Mouse (Mus musculus) heart, embryonic 12.5 days (tissue): ENCODE measurements around the gene Spon2. TPM values are rescaled to one million over a fixed set of nuclear protein-coding genes. Genes with fewer than 3 reads are reported as not detected.

Experiments used
- ATAC-seq: fragments of 200-750 bp; cut with Nextera tagmentation; 2 replicates; pipeline ENCODE4 v1.8.0; 2017; ENCODE audit warnings: moderate TSS enrichment, moderate library complexity; ENCODE audit not compliant: insufficient number of reproducible peaks, low FRiP score
- H3K27ac ChIP-seq: fragments of 300-500 bp; sonication (generic); 2 replicates; pipeline ENCODE4 v1.5.1; 2016; ENCODE audit warnings: mild to moderate bottlenecking, moderate library complexity; ENCODE audit not compliant: poor library complexity, severe bottlenecking
- H3K27me3 ChIP-seq: fragments of 300-500 bp; sonication (generic); replicated peaks from 2 replicates; pipeline ENCODE4 v1.6.1; 2016; ENCODE audit warnings: mild to moderate bottlenecking, moderate library complexity
- H3K36me3 ChIP-seq: fragments of 300-500 bp; sonication (generic); 2 replicates; pipeline ENCODE4 v1.6.1; 2016; ENCODE audit warnings: mild to moderate bottlenecking, moderate library complexity
- H3K4me1 ChIP-seq: fragments of 300-500 bp; sonication (generic); replicated peaks from 2 replicates; pipeline ENCODE4 v1.6.1; 2016; ENCODE audit warnings: mild to moderate bottlenecking
- H3K4me2 ChIP-seq: fragments of 300-500 bp; sonication (generic); 2 replicates; pipeline ENCODE4 v1.6.1; 2016; ENCODE audit warnings: mild to moderate bottlenecking, moderate library complexity
- H3K4me3 ChIP-seq: fragments of 300-500 bp; sonication (generic); 2 replicates; pipeline ENCODE4 v1.5.1; 2016; ENCODE audit warnings: mild to moderate bottlenecking
- H3K9ac ChIP-seq: fragments of 300-500 bp; sonication (generic); 2 replicates; pipeline ENCODE4 v1.6.1; 2016; ENCODE audit warnings: mild to moderate bottlenecking, moderate library complexity
- H3K9me3 ChIP-seq: fragments of 300-500 bp; sonication (generic); replicated peaks from 2 replicates; pipeline ENCODE4 v1.6.1; 2016; ENCODE audit warnings: mild to moderate bottlenecking, moderate library complexity
- WGBS: fragments of 180-500 bp; shearing (Covaris S2); methylation state at CpG from one replicate; pipeline ENCODE4 v1.1.7; 2016; 5-methylcytosine and 5-hydroxymethylcytosine counted together
- polyA plus RNA-seq: library from polyadenylated mRNA; unstranded; fragments of >200 nt; fragmentation: Nextera tagmentation; extraction: Ambion mirVana; gene quantifications from 2 replicates; pipeline ENCODE4 v1.2.1, GENCODE M21; 2016

The Spon2 gene
- 75.6 and 76.5 TPM in 2 replicates for polyA plus RNA-seq

- Histone ChIP-seq H3K27me3 (no peaks in the 10 kb centered on the region), H3K36me3 (peaks cover 11% of the 10 kb centered on the region; the same call in 1 of the 2 replicates), H3K9ac (peak within 1 kb of the TSS; percentile 41), H3K4me2 (peak within 1 kb of the TSS; percentile 51), H3K27ac (peak within 1 kb of the TSS; percentile 84), H3K4me1 (peaks cover 86% of the 10 kb centered on the region), H3K4me3 (peak within 1 kb of the TSS; percentile 23), H3K9me3 (no peaks in the 10 kb centered on the region)
- ATAC-seq: peak; percentile 51
- WGBS: 14% methylated on average over 5 of the region's 5 CpGs
Observed at GRCm38 (mm10) chr5:33218081-33218480, at the start of gene Spon2. Spon2 (minus strand) TSS chr5:33218455.

- H3K9me3 ChIP-seq: no peaks in the 10 kb centered on the region; the same call in 1 of the 2 replicates
- WGBS: 87% methylated on average over 5 of the region's 5 CpGs
- H3K4me2 ChIP-seq: no peak overlapping the region
- H3K27ac ChIP-seq: no peak overlapping the region
- no peak for ATAC-seq
- no peak overlapping the region for H3K4me3 ChIP-seq
- H3K4me1 ChIP-seq: no peaks in the 10 kb centered on the region
- H3K36me3 ChIP-seq: peaks cover 100% of the 10 kb centered on the region
- no peak overlapping the region for H3K9ac ChIP-seq
- H3K27me3 ChIP-seq: no peaks in the 10 kb centered on the region
Observed at GRCm38 (mm10) chr5:33254416-33254815, 36.2 kb upstream of the Spon2 start.

DNA sequence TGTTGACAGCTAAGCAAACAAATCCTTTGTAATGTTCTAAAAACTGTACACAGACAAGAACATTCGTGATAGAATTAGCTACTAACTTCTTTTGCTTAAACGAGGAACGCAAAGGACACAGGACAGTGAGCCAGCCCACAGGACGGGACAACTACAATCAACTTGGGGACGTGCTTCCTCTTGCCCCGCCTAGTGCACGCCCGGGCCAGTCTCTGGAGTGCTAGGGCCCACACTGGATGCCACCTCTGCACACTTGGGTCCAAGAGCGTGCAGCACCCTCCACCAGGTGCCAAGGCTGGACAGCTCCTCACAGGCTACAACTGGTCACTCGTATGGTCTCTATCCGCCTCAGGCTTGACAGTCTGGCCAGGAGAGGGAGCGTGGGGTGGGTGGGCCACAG, 29.9 kb upstream of the Spon2 start:
- 91% methylated on average over 12 of the region's 12 CpGs for WGBS
- Histone ChIP-seq H3K27me3 (no peaks in the 10 kb centered on the region), H3K4me3 (no peak overlapping the region), H3K36me3 (peaks cover 90% of the 10 kb centered on the region), H3K9ac (no peak overlapping the region), H3K4me1 (0 out of 2 replicates have a peak, but pooled peaks cover 6% of the 10 kb centered on the region), H3K4me2 (no peak overlapping the region), H3K9me3 (no peaks in the 10 kb centered on the region), H3K27ac (no peak overlapping the region)
- ATAC-seq: no peak

DNA sequence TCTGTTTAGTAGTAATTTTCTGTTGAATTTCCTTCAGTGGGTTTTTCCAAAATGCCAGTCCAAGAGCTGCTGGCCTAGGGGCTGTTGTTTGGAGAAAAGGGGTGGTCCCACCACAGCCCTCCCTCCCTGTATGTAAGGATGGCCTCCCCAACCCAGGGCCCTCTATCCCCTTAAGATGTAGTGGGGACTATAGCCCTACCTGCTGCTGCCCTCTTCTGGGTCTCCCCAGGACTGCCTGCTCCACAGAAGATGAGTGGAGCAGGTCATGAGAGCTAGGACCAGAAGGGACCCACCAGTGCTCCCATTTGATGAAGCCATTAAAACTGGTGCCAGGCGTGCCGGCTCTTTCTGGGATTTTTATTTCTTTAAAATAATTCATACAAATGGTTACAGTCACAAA, 29.1 kb upstream of the Spon2 start:
- no peak overlapping the region for H3K4me3 ChIP-seq
- H3K9me3 ChIP-seq: no peaks in the 10 kb centered on the region
- ATAC-seq: no peak
- no peaks in the 10 kb centered on the region for H3K27me3 ChIP-seq
- no peak overlapping the region for H3K9ac ChIP-seq
- 0 out of 2 replicates have a peak, but pooled peaks cover 6% of the 10 kb centered on the region for H3K4me1 ChIP-seq
- 85% methylated on average over 2 of the region's 2 CpGs for WGBS
- H3K4me2 ChIP-seq: no peak overlapping the region
- peaks cover 90% of the 10 kb centered on the region for H3K36me3 ChIP-seq
- no peak overlapping the region for H3K27ac ChIP-seq

DNA sequence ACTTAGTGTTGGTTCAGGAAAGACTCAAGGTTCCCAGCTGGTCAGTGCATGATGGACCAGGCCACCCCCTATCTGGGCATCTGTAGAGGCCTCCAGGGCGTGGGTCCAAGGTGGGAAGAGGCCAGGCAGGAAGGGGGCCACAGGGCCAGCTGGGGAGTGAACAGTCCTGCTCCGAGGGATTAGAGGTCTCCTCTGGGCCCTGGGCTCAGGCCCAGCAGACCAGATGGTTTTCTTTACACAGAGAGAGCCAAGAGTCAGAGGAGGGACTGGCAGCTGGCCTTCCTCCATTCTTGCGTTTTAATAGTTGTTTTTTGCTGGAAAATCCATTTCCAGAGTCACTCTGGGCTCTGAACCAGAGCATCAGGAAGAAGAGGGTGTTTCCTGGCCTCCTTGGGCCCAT, 27.4 kb upstream of the Spon2 start:
- Histone ChIP-seq H3K9ac (no peak overlapping the region), H3K4me2 (no peak overlapping the region), H3K27ac (peak overlapping the region; percentile 34; the same call in 1 of the 2 replicates), H3K9me3 (no peaks in the 10 kb centered on the region), H3K4me3 (no peak overlapping the region), H3K36me3 (peaks cover 85% of the 10 kb centered on the region), H3K4me1 (peaks cover 7% of the 10 kb centered on the region), H3K27me3 (no peaks in the 10 kb centered on the region)
- WGBS: 74% methylated on average over 3 of the region's 3 CpGs
- 0 out of 2 replicates have a peak, but pooled peaks have one; percentile 47 for ATAC-seq

GRCm38 (mm10) chr5:33244377-33244920, 26.2 kb upstream of the Spon2 start:
- Histone ChIP-seq H3K4me1 (peaks cover 20% of the 10 kb centered on the region), H3K4me3 (no peak overlapping the region), H3K27me3 (no peaks in the 10 kb centered on the region), H3K9ac (no peak overlapping the region), H3K4me2 (no peak overlapping the region), H3K36me3 (peaks cover 73% of the 10 kb centered on the region), H3K27ac (no peak overlapping the region), H3K9me3 (no peaks in the 10 kb centered on the region)
- no peak for ATAC-seq
- 59% methylated on average over 5 of the region's 5 CpGs for WGBS

DNA sequence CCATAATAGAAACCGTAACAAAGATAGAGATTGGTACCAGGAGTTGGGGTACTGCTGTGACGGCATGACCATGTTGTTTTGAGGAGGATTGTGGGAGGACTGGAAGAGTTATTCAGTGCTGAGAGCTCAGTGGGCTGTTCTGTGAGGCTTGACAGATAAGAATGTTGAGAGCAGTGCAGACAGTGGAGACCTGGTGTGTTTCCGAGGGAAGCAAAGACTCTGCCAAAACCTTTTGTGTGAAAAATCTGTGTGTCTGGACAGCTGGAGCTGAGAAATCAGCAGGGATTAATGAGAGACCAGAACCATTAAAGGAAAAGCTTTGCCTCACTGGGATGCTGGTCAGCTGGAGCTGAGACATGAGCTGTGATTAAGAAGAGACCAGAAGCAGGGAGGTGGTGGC, 21.7 kb upstream of the Spon2 start:
- Histone ChIP-seq H3K4me1 (peaks cover 55% of the 10 kb centered on the region), H3K36me3 (peaks cover 32% of the 10 kb centered on the region), H3K4me3 (no peak overlapping the region), H3K9ac (no peak overlapping the region; the same call in 1 of the 2 replicates), H3K27me3 (no peaks in the 10 kb centered on the region), H3K9me3 (no peaks in the 10 kb centered on the region), H3K27ac (peak overlapping the region; percentile 64), H3K4me2 (no peak overlapping the region)
- WGBS: 29% methylated on average over 3 of the region's 3 CpGs
- ATAC-seq: no peak

GRCm38 (mm10) chr5:33239111-33239714, 21.0 kb upstream of the Spon2 start:
- Histone ChIP-seq H3K36me3 (peaks cover 29% of the 10 kb centered on the region), H3K27me3 (no peaks in the 10 kb centered on the region), H3K4me3 (no peak overlapping the region), H3K4me2 (no peak overlapping the region), H3K4me1 (peaks cover 62% of the 10 kb centered on the region), H3K27ac (peak overlapping the region; percentile 64), H3K9me3 (no peaks in the 10 kb centered on the region), H3K9ac (no peak overlapping the region)
- no peak for ATAC-seq
- WGBS: 68% methylated on average over 3 of the region's 3 CpGs

DNA sequence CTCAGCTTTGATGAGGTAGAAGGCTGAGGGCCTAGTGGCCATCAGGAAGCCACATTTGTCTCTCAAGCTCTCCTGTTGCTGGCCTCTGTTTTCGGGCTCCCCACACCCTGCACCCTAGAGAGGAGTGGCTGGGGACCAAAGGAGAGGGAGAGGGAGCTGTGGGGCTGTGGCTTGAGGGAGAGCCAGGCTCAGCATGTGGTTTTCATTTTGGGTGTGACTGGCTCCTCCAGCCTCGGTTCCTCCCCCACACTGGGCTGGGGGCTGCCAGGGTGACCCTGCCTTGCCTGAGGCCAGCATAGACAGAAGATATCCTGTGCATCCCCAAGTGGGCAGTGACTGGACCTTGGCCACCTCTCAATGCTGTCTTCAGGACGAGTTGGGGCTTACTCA, 20.0 kb upstream of the Spon2 start:
- Histone ChIP-seq H3K4me3 (no peak overlapping the region), H3K4me2 (no peak overlapping the region), H3K36me3 (peaks cover 21% of the 10 kb centered on the region), H3K9ac (no peak overlapping the region), H3K27me3 (no peaks in the 10 kb centered on the region), H3K9me3 (no peaks in the 10 kb centered on the region), H3K4me1 (peaks cover 72% of the 10 kb centered on the region), H3K27ac (no peak overlapping the region)
- WGBS: 71% methylated on average over 3 of the region's 3 CpGs
- no peak for ATAC-seq

DNA sequence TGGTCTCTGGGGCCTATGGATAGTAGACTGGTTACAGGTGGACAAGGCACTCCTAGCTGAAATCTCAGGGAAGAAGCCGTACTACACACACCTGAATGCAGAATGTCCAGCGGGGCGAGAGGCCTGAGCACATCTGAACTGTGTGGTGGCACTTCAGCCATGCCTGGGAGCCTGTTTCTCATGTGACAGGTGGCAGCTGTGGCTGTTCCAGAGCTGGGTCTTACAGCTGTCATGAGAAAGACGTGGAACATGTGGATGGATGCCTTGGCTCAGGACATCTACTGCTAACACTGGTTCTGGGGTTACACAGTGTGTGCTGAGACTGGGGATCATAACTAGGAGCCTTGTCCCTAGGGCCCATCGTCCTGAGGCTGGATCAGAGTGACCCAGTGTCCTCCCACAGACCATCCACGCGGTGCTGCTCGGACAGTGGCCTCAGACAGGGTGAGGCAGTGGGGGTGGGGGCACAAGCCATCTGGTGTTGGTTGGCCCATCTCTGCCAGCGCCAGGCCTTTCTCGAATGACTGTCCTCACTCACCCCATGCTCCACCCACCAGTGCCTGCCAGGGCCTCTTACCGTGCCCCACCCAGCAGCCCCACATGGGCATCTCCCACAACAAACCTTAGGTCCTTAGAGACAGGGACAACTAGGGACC, 19.5 kb upstream of the Spon2 start:
- Histone ChIP-seq H3K4me1 (peaks cover 77% of the 10 kb centered on the region), H3K9ac (no peak overlapping the region), H3K27ac (no peak overlapping the region), H3K27me3 (no peaks in the 10 kb centered on the region), H3K9me3 (no peaks in the 10 kb centered on the region), H3K36me3 (peaks cover 16% of the 10 kb centered on the region), H3K4me2 (no peak overlapping the region), H3K4me3 (no peak overlapping the region)
- whole genome bisulfite sequencing: 80% methylated on average over 11 of the region's 11 CpGs
- no peak for ATAC-seq

GRCm38 (mm10) chr5:33234391-33235031, 16.3 kb upstream of the Spon2 start:
- H3K36me3 ChIP-seq: no peaks in the 10 kb centered on the region
- 8% methylated on average over 13 of the region's 13 CpGs for WGBS
- peak overlapping the region; percentile 11; the same call in 1 of the 2 replicates for H3K4me3 ChIP-seq
- H3K4me1 ChIP-seq: peaks cover 83% of the 10 kb centered on the region
- H3K9ac ChIP-seq: peak overlapping the region; percentile 44
- H3K27me3 ChIP-seq: no peaks in the 10 kb centered on the region
- peak overlapping the region; percentile 96 for H3K27ac ChIP-seq
- peak; percentile 86 for ATAC-seq
- H3K4me2 ChIP-seq: peak overlapping the region; percentile 60
- H3K9me3 ChIP-seq: no peaks in the 10 kb centered on the region
